Mouse (Mus musculus): ENCODE results near the gene Gm13420. TPM values are rescaled to one million over a fixed set of nuclear protein-coding genes. Genes with fewer than 3 reads are reported as not detected.

The Gm13420 gene
- polyA plus RNA-seq, 1 experiment = 0.17 TPM

DNA sequence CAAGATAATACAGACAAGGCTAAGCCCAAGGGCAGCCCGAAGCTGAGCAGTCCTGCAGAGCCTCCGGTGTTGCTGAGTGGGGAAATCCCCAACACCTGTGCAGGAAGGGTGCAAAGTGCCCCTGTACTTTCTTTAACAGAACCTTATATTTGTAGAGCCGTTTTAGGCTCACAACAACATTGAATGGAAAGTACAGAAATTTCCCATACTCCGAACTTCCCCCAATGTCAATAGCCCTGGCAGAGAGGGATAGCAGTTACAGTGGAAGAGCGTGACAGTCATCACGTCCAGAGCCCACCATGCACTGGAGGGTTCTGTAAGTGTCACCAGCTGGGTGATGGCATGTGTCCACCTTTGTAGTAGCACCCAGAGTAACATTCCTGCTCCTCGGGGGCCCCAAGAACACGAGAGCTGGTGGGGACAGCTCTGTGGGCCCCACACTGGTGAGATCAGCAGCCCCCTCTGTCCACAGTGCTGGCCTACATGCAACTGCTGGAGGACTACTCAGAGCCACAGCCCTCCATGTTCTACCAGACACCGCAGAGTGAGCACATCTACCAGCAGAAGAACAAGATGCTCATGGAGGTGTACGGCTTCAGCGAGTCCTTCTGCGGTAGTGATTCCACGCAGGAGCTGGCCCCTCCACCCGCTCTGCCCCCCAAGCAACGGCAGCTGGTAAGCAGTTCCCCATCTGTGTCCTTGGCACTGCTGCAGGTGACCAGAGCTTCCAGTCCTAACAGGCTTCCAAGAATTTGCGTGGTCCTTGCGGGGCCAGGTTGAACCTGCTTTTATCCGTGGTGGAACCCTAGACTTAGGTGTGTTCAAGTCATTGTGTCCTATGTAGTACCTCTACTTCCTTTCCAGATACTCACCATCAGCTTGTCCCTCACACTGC is 44.5 kb downstream of the Gm13420 start:
- no peak for DNase-seq (ENCODE audit: low read depth, low spot score)
- WGBS = 90% methylated on average over 18 of the region's 18 CpGs

DNA sequence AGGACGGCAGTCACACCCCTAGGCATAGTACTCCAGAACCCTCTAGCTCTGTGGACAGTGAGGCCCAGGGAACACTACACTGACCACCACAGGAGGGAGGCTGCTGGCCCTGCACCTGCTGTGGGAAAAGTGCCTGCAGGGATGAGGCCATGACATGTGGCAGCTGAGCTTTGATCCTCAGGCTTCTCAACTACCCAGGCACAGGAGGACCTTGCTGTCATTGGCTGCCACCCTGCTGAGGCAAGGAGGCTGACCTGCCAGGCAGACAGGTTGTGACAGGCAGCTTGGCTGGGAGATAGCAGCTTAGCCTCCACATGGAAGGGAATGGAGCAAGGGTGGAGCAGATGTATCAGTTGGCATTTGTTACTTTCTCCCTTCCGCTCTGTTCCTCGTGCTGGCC is 46.0 kb downstream of the Gm13420 start:
- WGBS = 91% methylated on average over 3 of the region's 3 CpGs
- no peak for DNase-seq (ENCODE audit: low read depth, low spot score)

DNA sequence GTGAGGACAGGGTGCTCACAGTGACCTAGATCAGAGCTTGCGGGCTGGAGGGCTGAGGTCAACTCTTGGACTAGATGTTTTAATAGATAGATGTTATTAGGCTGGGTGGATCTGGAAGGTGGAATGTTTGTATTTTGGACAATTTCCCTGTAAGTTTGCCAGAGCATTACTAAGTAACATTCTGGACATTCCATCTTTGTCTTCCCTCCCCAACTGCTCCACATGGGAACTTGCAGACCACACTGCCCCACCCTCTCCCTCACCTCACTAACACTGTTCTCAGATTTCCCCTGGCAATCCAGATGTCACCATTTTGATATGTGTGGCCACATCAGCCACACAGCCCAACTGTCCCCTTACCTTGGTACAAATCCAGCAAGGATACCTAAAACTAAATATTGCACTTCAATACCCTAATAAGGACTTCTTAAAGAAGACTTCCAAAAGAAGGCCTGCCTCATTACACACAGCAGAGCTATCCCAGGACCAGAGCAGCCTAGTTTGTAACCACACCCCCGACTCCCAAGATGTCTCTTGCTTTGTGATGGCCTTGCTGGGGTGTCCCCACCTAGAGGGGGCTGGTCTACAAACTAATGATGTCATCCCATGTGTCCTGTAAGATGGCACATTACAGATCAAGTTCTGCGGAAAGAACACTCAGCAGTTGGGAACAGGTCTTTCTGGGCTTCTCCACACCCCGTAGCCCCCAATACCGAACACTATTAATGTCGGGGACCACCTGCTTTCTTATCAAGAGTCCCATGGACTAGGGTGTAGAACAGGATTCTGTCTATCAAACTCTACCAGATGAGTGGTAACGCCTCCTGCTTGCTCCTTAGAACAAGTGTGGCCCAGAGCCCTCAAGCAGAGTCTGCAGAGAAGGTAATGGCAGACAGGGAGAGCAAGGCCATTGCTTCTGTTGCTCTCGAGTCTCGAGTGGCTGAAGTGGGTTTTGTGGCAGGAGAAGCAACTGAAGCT is 48.1 kb downstream of the Gm13420 start:
- WGBS = 91% methylated on average over 9 of the region's 9 CpGs
- DNase-seq (ENCODE audit: low read depth, low spot score) = no peak

DNA sequence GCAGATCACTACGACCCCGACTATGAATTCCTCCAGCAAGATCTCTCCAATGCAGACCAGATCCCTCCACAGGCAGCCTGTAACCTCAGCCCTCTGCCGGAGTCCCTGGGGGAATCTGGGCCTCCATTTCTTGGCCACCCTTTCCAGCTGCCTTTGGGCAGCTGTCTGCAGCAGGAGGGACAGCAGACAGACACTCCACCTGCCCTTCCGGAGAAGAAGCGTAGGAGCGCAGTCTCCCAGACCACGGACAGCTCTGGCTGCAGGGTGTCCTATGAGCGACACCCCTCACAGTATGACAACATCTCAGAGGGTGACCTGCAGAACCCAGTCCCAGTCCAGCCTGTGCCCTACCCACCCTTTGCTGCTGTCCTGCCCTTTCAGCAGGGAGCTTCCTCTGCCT is 49.3 kb downstream of the Gm13420 start:
- 82% methylated on average over 8 of the region's 8 CpGs for WGBS
- DNase-seq (ENCODE audit: low read depth, low spot score) = no peak

DNA sequence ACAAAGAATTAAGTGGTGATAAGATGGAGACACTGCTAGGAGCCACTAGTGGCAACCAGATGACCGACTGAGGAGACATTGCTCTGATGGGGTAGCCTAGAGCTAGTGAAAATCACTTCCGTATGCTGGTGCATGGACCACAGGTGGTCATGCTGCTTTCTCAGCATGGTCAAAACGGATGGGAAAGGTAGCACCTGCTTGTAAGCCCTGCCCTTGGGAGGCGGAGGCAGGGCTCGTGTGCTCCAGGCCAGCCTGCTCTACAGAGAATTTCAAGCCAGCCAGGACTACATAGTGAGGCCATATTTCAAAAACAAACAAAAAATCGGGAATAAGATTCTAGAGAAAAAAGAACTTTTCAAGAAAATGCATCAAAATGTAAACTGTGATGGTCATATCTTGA is 50.1 kb downstream of the Gm13420 start:
- no peak for DNase-seq (ENCODE audit: low read depth, low spot score)
- WGBS = 81% methylated on average over 6 of the region's 6 CpGs

DNA sequence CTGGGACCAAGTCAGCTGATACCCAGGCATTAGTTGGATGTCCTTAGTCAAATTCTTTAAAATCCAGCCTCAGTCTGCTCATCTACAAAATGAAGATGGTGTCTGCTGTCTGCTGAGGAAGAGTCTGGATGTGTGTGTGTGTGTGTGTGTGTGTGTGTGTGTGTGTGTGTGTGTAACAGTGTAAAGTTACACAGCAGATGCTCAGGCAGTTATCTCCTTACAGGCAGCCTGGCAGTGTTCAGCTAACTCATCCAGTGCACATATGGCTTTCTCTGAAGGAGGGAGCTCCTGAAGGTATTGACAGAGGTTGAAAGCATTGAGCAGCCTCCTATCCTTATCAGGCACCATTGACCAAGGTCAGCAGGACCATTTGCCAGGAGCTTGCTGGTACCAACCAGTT is 50.6 kb downstream of the Gm13420 start:
- no peak for DNase-seq (ENCODE audit: low read depth, low spot score)

DNA sequence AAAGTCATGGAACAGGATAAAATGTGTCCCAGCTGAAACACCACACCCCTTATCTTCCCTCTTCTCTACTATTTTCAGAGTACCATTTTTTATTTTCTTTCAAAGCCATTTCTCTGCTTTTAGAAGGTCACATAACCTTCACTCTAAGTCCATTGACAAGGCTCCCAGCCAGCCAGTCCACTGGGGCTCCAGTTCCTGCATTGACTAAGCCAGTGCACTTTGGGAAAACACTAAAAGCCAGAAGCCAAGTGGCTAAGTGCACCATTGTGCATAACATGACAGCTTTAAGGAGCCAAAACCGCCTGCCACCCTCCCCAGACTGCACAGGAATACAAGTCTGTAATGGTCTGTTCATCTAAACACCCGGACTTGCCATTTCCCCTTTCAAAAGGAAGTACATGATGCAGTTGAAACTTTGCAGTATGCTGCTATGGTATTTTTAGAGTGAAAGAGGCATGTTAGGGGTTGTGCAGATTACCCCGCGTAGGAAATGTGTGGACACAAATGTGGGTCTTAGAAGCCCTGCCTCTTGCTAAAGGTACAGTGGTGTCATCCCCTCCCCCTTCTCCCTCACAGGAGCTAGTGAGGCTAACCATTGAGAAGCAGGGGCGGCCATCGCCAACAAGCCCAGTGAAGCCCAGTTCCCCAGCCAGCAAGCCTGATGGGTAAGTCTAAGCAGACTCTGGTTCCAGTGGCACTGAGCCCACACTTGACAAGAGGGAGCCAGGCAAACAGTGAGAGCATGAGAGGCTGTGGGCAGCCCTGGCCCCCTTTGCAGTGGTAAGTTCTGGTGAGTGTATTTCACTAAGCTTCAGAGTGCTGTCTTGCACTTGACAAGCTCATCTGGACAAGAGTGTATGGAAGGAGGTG is 52.8 kb downstream of the Gm13420 start:
- WGBS = 86% methylated on average over 6 of the region's 6 CpGs

DNA sequence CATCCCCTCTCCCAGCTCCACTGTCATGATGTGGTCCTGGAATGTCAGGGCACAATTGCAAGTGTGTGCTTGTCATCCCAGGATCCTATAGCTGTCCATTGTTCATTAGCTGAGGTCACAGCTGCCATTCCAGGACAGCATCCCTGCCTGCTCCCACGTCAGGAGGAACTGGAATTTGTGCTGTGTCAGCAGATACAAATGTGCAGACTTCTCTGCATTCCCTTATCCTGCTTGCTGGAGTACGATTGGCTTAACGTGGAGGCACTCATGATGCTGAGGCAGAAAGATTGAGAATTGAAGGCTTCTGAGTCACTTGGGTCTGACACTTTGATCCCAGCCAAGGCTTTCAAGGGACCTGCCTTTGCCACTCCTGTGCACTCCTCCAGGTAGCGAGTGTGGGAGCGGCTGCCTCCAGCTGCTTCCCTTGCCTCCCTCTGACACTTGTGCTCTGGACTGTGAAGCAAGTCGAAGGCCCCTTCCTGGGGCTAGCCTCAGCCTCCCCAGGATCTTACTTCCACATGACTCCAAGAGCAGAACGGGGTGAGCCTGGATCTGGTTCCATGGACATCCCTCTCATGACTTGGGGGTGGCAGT is 55.2 kb downstream of the Gm13420 start:
- DNase-seq (ENCODE audit: low read depth, low spot score) = no peak
- WGBS = 86% methylated on average over 7 of the region's 7 CpGs

More for the DNA sequence above, 52.8 kb downstream of the Gm13420 start:
- no peak for DNase-seq (ENCODE audit: low read depth, low spot score)

Other genes with a start within 250 kb of the Gm13420 start
- 25.0 and 31.5 TPM in 2 replicates for gene Rapgef1, start 132.0 kb downstream of the Gm13420 start, polyA plus RNA-seq (2012; rRNA removed)
- not detected in 2 replicates for gene Gm13547, start 7.6 kb upstream of the Gm13420 start, polyA plus RNA-seq (2012; rRNA removed)
- gene Coq4, start 35.8 kb upstream of the Gm13420 start, polyA plus RNA-seq (2012; rRNA removed) = 45.6 and 61.9 TPM in 2 replicates
- 30.7 and 39.8 TPM in 2 replicates for gene Trub2, start 36.8 kb upstream of the Gm13420 start, polyA plus RNA-seq (2012; rRNA removed)
- 258 and 558 TPM in 2 replicates for gene Slc27a4, start 50.9 kb upstream of the Gm13420 start, polyA plus RNA-seq (2012; rRNA removed)
- 45.5 and 46.8 TPM in 2 replicates for gene Urm1, start 68.4 kb upstream of the Gm13420 start, polyA plus RNA-seq (2012; rRNA removed)
- gene Cercam, start 117.5 kb upstream of the Gm13420 start, polyA plus RNA-seq (2012; rRNA removed) = 6.3 and 6.8 TPM in 2 replicates
- gene Odf2, start 137.5 kb upstream of the Gm13420 start, polyA plus RNA-seq (2012; rRNA removed) = 16.7 and 21.0 TPM in 2 replicates
- gene Gle1, start 183.7 kb upstream of the Gm13420 start, polyA plus RNA-seq (2012; rRNA removed) = 13.2 and 16.9 TPM in 2 replicates
- gene Sptan1, start 213.9 kb upstream of the Gm13420 start, polyA plus RNA-seq (2012; rRNA removed) = 155 and 204 TPM in 2 replicates

Data from large intestine, adult 2 months (tissue).